Mouse (Mus musculus) liver, embryonic 16.5 days (tissue): Measurements from ENCODE around the gene Tnr. TPM values are rescaled to one million over a fixed set of nuclear protein-coding genes. Genes with fewer than 3 reads are reported as not detected.

Experiments used
- ATAC-seq: fragments of 200-750 bp; cut with Nextera tagmentation; 2 replicates; pipeline ENCODE4 v1.8.0; 2017; ENCODE audit warnings: low read depth, mild to moderate bottlenecking, moderate number of reproducible peaks, moderate library complexity
- H3K27ac ChIP-seq: fragments of 300-500 bp; sonication (generic); 2 replicates; pipeline ENCODE4 v1.5.1; 2014; ENCODE audit warnings: mild to moderate bottlenecking, low read length
- H3K27me3 ChIP-seq: fragments of 300-500 bp; sonication (generic); 2 replicates; pipeline ENCODE4 v1.6.1; 2014; ENCODE audit warnings: low read depth, low read length, mixed read lengths; ENCODE audit not compliant: control insufficient read depth, insufficient read depth
- H3K36me3 ChIP-seq: fragments of 300-500 bp; sonication (generic); 2 replicates; pipeline ENCODE4 v1.6.1; 2014; ENCODE audit warnings: mild to moderate bottlenecking; ENCODE audit not compliant: control insufficient read depth, insufficient read depth
- H3K4me1 ChIP-seq: fragments of 300-500 bp; sonication (generic); 2 replicates; pipeline ENCODE4 v1.6.1; 2014; ENCODE audit warnings: low read depth, low read length, mixed read lengths; ENCODE audit not compliant: control insufficient read depth
- H3K4me2 ChIP-seq: fragments of 300-500 bp; sonication (generic); 2 replicates; pipeline ENCODE4 v1.6.1; 2014; ENCODE audit warnings: low read depth, low read length, mixed read lengths
- H3K4me3 ChIP-seq: fragments of 300-500 bp; sonication (generic); 2 replicates; pipeline ENCODE4 v1.5.1; 2014; ENCODE audit warnings: low read depth, mild to moderate bottlenecking, low read length
- H3K9ac ChIP-seq: fragments of 300-500 bp; sonication (generic); 2 replicates; pipeline ENCODE4 v1.6.1; 2014; ENCODE audit warnings: low read depth, low read length
- H3K9me3 ChIP-seq: fragments of 300-500 bp; sonication (generic); replicated peaks from 2 replicates; pipeline ENCODE4 v1.6.1; 2016; ENCODE audit warnings: low read length; ENCODE audit not compliant: control insufficient read depth
- WGBS: fragments of 180-500 bp; shearing (Covaris S2); extraction: QIAGEN DNeasy Blood & Tissue Kit; methylation state at CpG from one replicate; pipeline ENCODE4 v1.1.7; 2014; ENCODE audit not compliant: insufficient replicate concordance; 5-methylcytosine and 5-hydroxymethylcytosine counted together
- polyA plus RNA-seq: library from polyadenylated mRNA; unstranded; fragments of >200 nt; fragmentation: Nextera tagmentation; extraction: Ambion mirVana; gene quantifications from 2 replicates; pipeline ENCODE4 v1.2.1, GENCODE M21; 2015

The Tnr gene
- polyA plus RNA-seq, 1 experiment from 2014 or later, result 0.02 TPM

DNA sequence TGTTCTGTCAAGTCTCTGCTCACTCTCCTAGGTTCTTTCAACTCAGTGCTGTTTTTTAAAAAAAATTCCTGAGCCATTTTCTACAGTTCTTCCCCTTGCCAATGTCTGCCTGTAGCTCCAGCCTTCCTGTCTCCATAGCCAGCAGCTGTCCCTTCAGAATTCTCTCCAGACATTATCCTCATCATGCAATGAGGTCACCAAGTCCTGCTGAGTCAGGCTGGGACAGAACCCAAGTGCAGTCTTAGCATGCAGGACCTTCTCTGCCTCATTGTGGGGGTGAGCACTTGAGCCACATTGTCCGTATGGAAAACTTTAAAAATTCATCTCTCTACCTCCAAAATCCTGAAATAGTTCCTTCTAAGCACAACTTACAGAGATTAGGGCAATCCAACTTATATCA, 4.4 kb upstream of the Tnr start:
- no peaks in the 10 kb centered on the region for H3K9me3 ChIP-seq
- H3K4me3 ChIP-seq, result no peak overlapping the region
- no peaks in the 10 kb centered on the region for H3K4me1 ChIP-seq
- H3K36me3 ChIP-seq, result no peaks in the 10 kb centered on the region
- H3K27me3 ChIP-seq, result no peaks in the 10 kb centered on the region
- no peak overlapping the region for H3K9ac ChIP-seq
- whole genome bisulfite sequencing, result 43% methylated on average over 1 of the region's 1 CpGs
- H3K27ac ChIP-seq, result no peak overlapping the region
- no peak overlapping the region for H3K4me2 ChIP-seq
- ATAC-seq, result no peak

DNA sequence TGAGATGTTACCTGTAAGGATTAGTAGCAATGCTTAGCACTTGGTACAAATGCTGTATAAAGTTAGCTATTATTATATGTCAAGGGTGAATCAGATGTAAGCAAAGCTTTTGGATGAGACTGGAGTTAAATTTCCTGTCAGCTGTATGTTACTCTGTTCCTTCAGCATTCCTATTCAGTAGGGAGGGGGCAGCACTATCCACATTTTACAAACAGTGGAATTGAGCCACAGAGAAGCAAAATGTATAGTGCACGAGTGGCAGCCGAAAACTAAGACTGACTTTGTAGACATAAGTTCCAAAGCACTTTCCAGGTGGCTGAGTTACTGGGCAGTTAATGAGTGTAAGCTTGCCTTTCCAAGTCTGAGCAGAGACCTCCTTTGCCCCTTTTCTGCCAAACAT, 500 bp upstream of the Tnr start:
- H3K4me1 ChIP-seq, result no peaks in the 10 kb centered on the region
- H3K27ac ChIP-seq, result no peak overlapping the region
- H3K27me3 ChIP-seq, result no peaks in the 10 kb centered on the region
- no peaks in the 10 kb centered on the region for H3K9me3 ChIP-seq
- H3K36me3 ChIP-seq, result no peaks in the 10 kb centered on the region
- no peak overlapping the region for H3K4me2 ChIP-seq
- ATAC-seq, result no peak
- no peak overlapping the region for H3K9ac ChIP-seq
- no peak overlapping the region for H3K4me3 ChIP-seq
- WGBS, result 57% methylated on average over 2 of the region's 2 CpGs

DNA sequence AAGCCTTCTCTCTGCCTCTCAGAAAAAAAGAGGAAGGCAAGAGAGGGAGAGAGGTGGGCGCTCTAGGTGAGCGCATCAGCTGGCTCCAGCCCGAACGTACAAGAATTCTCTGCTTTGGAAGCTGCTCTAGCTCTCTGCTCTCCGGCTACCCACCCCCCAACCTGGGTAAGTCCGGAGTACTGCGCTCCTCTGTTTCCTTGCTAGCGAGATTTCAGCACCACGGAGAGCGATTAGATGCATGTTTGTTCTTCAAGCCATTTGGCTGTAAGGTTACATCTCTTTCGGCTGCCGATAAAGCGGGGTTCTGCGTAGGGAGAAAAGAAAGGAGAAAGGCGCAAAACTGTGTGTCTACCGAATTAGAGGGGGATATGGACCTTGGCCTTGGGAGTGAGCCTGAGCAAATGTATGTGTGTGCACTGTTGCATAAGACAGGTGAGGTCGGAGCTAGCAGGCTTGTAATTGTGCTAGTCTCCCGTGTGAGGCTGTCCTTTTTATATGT, 531 bp downstream of the Tnr start:
- H3K9ac ChIP-seq, result no peak overlapping the region
- H3K27ac ChIP-seq, result no peak overlapping the region
- H3K4me3 ChIP-seq, result no peak overlapping the region
- H3K9me3 ChIP-seq, result no peaks in the 10 kb centered on the region
- WGBS, result 1% methylated on average over 18 of the region's 18 CpGs
- H3K36me3 ChIP-seq, result no peaks in the 10 kb centered on the region
- H3K27me3 ChIP-seq, result no peaks in the 10 kb centered on the region
- no peaks in the 10 kb centered on the region for H3K4me1 ChIP-seq
- no peak overlapping the region for H3K4me2 ChIP-seq
- no peak for ATAC-seq

DNA sequence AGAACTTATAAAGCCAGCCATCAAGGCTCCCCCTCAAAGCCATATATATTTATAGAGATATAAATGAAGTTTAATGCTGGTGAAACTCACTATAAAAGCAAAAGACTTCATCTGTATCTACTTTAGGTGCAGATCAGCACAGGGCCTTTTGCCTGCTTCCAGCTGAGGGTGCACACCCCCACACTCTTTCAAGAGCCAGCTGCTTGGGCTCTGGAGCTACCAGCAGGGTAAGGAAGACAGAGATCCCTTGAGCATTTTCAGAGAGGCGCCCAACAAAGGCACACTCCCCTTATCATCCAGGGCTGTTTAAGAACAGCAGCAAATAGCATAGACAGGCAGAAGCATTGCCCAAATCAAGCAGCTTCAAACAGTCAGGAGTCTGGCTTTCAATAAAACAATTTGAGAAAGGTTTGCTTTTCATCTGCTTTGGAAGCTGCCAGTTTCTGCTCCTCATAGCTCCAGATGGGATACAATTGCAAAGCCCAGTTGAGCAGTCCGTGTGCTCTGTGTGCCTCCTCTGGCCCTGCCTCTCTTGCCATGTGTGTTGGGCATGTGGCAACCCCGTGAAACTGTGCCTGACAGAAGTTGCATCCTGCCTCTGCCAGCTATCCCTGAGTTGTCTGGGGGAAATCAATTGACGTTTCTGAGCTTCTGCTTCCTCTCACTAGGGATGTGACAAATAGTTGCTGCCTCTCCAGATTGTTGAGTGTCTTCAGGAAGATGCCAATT, 9.4 kb downstream of the Tnr start:
- Histone ChIP-seq H3K9me3 (no peaks in the 10 kb centered on the region), H3K36me3 (no peaks in the 10 kb centered on the region), H3K27ac (no peak overlapping the region), H3K4me1 (no peaks in the 10 kb centered on the region), H3K27me3 (no peaks in the 10 kb centered on the region), H3K4me3 (no peak overlapping the region), H3K4me2 (no peak overlapping the region), H3K9ac (no peak overlapping the region)
- 22% methylated on average over 4 of the region's 4 CpGs for WGBS
- no peak for ATAC-seq

DNA sequence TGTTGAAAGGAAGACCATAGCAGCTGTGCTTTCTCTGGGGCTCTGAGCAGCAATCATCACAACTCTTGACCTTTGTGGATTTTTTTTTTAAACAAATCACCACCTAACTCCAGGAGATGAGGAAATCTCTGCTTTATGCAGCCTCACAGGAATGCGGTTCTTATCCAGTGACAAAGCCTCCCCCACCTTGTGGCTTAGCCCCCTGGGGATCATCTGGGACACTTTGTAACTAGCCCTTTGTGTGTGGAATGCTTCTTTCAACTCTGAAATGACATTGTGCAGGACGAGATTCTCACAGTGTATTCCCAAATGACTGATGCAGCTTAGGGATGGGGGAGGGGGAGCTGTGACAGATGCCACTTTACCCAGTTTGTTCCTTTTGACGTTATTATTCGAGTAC, 12.0 kb downstream of the Tnr start:
- WGBS, result 17% methylated on average over 4 of the region's 4 CpGs
- ATAC-seq, result no peak
- H3K4me2 ChIP-seq, result no peak overlapping the region

DNA sequence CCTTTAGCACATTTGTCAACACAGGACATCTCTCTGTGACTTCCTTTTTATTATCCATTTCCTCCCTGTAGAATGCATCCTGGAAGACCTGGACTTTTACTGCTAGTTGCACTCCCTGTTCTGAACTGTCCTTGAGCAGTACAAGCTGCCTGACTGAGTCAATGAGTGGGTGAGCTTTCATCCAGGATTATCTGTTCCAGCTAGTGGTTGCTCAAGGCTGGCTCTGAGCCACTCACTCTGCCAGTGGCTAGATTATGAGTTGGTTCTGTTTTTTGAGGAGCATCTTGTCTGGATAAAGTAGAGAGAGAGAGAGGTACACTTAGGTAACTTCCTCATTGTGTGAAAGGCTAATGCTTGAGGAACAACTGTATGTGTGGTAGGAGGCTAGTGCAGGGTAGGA, 14.0 kb downstream of the Tnr start:
- Histone ChIP-seq H3K27ac (no peak overlapping the region), H3K9ac (no peak overlapping the region), H3K4me2 (no peak overlapping the region), H3K36me3 (no peaks in the 10 kb centered on the region), H3K4me1 (no peaks in the 10 kb centered on the region), H3K9me3 (no peaks in the 10 kb centered on the region), H3K27me3 (no peaks in the 10 kb centered on the region), H3K4me3 (no peak overlapping the region)
- ATAC-seq, result no peak

More for the DNA sequence above, 12.0 kb downstream of the Tnr start:
- H3K9me3 ChIP-seq, result no peaks in the 10 kb centered on the region
- H3K4me3 ChIP-seq, result no peak overlapping the region
- H3K27me3 ChIP-seq, result no peaks in the 10 kb centered on the region
- no peak overlapping the region for H3K27ac ChIP-seq
- H3K36me3 ChIP-seq, result no peaks in the 10 kb centered on the region
- H3K4me1 ChIP-seq, result no peaks in the 10 kb centered on the region
- no peak overlapping the region for H3K9ac ChIP-seq

DNA sequence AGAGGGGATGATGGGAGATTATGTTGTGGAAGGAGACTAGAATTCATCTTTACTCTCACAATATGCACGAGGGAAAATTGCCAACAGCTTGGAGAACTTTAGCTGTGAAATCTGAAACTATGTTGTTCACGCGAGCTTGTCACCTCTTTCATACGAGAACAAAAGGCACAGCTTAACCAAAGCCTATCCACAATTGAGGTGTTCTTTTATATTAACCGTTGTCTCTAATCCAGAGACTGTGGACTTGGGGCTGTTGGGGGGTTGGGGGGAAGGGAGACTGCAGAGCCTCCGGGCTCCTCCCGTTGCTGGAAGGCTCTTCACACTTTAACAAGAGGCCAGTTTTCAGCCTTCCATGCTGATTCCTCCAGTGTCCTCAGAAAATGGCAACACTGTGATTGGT, 14.5 kb downstream of the Tnr start:
- Histone ChIP-seq H3K27ac (no peak overlapping the region), H3K9ac (no peak overlapping the region), H3K4me1 (no peaks in the 10 kb centered on the region), H3K27me3 (no peaks in the 10 kb centered on the region), H3K9me3 (no peaks in the 10 kb centered on the region), H3K4me3 (no peak overlapping the region), H3K36me3 (no peaks in the 10 kb centered on the region), H3K4me2 (no peak overlapping the region)
- 47% methylated on average over 7 of the region's 7 CpGs for WGBS
- ATAC-seq, result no peak

DNA sequence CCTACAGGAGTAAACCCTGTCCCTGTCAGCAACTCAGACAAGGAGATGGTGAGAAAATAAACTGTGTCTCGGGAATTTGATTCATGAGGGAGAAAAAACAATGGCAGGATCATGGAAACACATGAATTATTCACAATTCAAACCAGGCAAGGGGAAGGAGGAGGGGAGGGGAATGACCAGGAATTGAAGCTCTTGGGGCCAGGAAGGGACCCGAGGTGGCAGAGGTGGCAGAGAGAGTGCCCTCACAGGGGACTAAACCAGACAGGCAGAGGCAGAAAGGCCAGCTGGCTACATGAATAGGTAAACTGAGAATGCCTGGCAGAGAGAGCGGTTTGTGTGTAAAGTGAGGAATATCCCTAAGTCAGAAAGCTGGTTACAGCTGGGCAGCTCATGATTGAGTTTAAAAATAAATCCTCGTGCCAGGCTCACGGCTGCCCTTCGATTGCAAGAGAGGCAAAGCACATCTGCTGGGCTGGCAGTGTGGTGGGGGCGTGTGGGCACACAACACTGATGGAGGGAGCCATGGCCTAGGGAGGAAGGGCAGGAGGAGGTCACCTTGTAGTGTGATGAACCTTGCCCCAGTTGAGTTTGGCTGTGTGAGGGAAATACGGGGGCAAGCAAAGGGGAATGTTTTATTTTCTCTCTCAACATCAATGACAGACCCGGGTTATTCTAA, 22.0 kb downstream of the Tnr start:
- no peak for ATAC-seq
- H3K9me3 ChIP-seq, result no peaks in the 10 kb centered on the region
- WGBS, result 59% methylated on average over 9 of the region's 9 CpGs

DNA sequence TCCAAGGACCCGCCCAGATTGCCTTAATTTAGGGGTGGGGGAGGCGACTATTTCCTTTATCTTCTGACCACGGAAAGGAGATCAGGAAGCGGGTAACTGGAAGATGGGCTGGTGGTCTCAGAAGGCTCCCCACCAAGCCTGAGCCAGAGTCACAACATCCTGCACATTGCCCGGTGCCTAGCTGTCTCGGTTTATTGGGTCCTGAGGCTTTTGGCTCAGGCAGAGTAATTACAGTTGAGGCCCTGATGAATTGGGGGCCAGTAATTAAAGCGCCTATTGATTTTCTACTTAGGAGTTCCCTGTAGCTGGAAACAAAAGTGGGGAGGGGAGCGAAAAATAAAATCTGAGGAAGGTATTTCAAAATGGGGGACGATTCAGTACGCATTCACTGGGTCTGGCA, 27.5 kb downstream of the Tnr start:
- no peaks in the 10 kb centered on the region for H3K4me1 ChIP-seq
- no peaks in the 10 kb centered on the region for H3K27me3 ChIP-seq
- 39% methylated on average over 10 of the region's 10 CpGs for WGBS
- no peaks in the 10 kb centered on the region for H3K9me3 ChIP-seq
- H3K27ac ChIP-seq, result no peak overlapping the region
- no peak overlapping the region for H3K9ac ChIP-seq
- no peaks in the 10 kb centered on the region for H3K36me3 ChIP-seq
- no peak overlapping the region for H3K4me3 ChIP-seq
- no peak overlapping the region for H3K4me2 ChIP-seq
- ATAC-seq, result no peak

More for the DNA sequence above, 22.0 kb downstream of the Tnr start:
- H3K9ac ChIP-seq, result no peak overlapping the region
- H3K27me3 ChIP-seq, result no peaks in the 10 kb centered on the region
- no peak overlapping the region for H3K27ac ChIP-seq
- H3K36me3 ChIP-seq, result no peaks in the 10 kb centered on the region
- no peak overlapping the region for H3K4me3 ChIP-seq
- H3K4me1 ChIP-seq, result no peaks in the 10 kb centered on the region
- no peak overlapping the region for H3K4me2 ChIP-seq
